Mouse (Mus musculus): Measurements from ENCODE around the gene Brms1. TPM values are rescaled to one million over a fixed set of nuclear protein-coding genes. Genes with fewer than 3 reads are reported as not detected.

The Brms1 gene
- polyA plus RNA-seq, 1 experiment from 2014 or later = 29.5 TPM

DNA sequence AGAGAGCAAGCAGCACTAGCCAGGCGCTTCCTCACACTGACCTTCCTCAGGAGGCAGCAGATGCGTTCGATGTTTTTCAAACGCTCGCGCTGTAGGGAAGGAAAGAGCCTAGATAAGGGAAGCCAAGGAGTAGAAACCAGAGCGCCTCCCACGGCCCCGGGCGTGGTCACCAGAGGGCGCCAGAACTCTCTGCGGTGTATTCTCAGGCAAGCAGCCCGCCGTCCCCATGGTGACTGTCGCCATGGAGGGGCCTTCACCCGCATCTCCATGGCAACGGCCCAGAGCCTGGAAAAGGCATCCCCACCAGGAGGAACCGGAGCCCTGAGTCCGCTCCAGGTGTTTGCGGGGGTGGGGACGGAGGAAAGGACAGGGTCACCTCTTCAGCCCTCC, 53.1 kb downstream of the Brms1 start:
- H3K4me3 ChIP-seq = no peak overlapping the region
- no peaks in the 10 kb centered on the region for H3K9me3 ChIP-seq
- H3K36me3 ChIP-seq = peaks cover 46% of the 10 kb centered on the region
- no peak overlapping the region for H3K27ac ChIP-seq (replicated peaks)
- no peak overlapping the region for H3K4me2 ChIP-seq
- peak; percentile 35; the same call in 1 of the 2 replicates for ATAC-seq (ENCODE audit: extremely low read depth, insufficient number of reproducible peaks, low FRiP score, low TSS enrichment)
- 0% methylated on average over 21 of the region's 21 CpGs for WGBS
- peaks cover 15% of the 10 kb centered on the region; the same call in 1 of the 2 replicates for H3K27me3 ChIP-seq (replicated peaks)
- peak overlapping the region; percentile 17; the same call in 1 of the 2 replicates for H3K9ac ChIP-seq
- peaks cover 60% of the 10 kb centered on the region for H3K4me1 ChIP-seq

DNA sequence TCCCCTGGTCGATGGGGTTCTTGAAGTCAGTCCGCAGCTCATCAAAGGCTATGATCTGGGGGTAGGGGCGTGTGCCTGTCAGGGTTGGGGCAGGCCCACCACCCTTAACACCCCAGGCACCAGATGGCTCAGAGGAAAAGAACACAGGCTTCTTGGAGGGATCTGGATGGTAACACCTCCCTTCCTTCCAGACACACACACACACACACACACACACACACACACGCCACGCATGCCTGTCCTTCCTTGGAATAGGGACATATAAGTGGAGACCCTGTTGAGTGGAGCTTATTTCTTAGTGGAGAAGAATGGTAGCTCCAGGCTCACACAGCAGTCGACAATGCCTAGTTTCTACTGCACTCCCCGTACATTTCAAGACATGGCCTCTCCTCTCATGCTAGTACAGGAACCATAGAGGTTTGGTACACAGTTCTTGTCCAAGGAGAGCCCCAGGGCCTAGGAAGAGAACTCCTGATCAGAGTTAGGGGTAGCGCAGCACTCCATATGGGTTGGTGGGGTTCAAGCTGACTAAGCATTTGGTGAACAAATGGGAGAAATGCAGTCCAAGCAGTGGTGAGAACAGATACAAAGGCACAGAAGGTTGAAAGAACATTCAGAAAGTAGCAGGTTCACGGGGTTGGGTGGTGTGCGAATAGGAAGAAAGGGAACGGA, 53.7 kb downstream of the Brms1 start:
- H3K9ac ChIP-seq = 0 out of 2 replicates have a peak overlapping the region, but pooled peaks have one; percentile 28
- peaks cover 48% of the 10 kb centered on the region for H3K36me3 ChIP-seq
- H3K4me3 ChIP-seq = no peak overlapping the region
- H3K4me2 ChIP-seq = no peak overlapping the region
- peaks cover 56% of the 10 kb centered on the region for H3K4me1 ChIP-seq
- peaks cover 15% of the 10 kb centered on the region; the same call in 1 of the 2 replicates for H3K27me3 ChIP-seq (replicated peaks)
- H3K27ac ChIP-seq (replicated peaks) = no peak overlapping the region
- WGBS = 37% methylated on average over 11 of the region's 11 CpGs
- ATAC-seq (ENCODE audit: extremely low read depth, insufficient number of reproducible peaks, low FRiP score, low TSS enrichment) = no peak
- no peaks in the 10 kb centered on the region for H3K9me3 ChIP-seq

DNA sequence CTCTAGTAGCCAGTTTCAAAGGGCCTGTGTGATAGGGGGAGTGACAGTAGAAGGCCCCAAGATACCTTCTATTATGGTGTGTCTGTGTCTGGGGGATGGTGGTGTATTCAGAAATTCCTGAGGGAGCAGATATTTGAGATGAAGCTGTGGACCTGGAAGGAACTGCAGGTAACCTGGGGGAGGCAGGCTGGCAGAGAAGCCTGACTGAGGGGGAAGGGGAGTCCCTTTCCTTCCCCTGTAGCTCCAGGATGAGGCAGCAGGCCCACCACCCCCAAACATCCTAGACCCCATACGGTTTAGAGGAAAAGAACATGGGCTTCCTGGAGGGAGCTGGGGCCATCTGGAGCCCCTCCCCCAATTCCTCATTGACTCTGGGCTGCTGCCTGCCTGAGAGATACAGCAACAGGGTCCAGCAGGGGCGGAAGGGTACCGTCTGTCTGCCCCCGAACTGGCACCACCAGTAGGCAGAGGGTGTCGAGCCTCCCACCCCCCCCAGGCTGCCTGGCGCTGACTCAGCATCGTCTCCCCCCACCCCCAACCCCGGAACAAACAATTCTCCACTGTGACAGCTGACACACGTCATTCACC, 54.8 kb downstream of the Brms1 start:
- Histone ChIP-seq H3K27me3 (replicated peaks) (peaks cover 15% of the 10 kb centered on the region; the same call in 1 of the 2 replicates), H3K36me3 (peaks cover 48% of the 10 kb centered on the region), H3K9me3 (no peaks in the 10 kb centered on the region), H3K27ac (replicated peaks) (no peak overlapping the region), H3K4me1 (peaks cover 65% of the 10 kb centered on the region), H3K9ac (peak overlapping the region; percentile 34), H3K4me2 (peak overlapping the region; percentile 93; the same call in 1 of the 2 replicates), H3K4me3 (no peak overlapping the region)
- no peak for ATAC-seq (ENCODE audit: extremely low read depth, insufficient number of reproducible peaks, low FRiP score, low TSS enrichment)
- 6% methylated on average over 9 of the region's 9 CpGs for WGBS

DNA sequence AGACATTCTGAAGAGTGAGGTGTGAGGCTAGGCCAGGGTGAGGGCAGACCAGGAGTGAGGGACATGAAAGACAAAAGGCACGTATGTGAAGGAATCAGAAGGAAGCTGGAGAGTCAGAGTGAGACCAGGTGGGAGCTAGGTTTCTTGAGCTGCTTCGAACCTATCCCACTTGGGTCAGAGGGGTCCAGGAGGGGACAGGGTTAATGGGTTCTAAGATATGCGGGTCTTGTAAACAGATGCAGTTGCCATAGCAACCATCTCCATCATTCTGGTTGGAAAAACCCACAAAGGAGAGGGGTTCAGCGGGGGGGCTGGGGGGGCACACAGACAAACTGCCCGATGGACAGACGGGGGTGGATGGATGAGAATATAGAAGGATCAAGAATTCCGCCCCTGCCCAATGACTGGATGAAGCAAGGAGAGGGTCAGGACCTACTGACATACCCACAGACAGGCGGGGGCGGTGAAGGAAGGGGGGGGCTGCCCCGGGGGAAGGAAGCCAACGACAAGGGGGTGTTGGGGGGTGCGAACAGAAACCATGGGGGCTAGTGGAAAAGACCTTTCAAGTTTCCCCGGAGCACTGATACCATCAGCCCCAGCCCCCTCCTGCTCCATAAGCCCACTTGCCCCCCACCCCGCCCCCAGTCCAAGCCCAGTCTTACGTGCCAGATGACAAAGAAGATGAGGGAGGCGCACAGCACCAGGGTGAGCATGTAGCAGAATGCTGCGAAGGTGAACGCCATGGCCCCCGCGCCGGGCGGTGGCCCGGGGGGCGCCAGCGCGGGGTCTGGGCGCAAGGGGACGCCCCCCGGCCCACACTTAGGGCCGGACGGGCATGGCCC, 56.6 kb downstream of the Brms1 start:
- H3K27me3 ChIP-seq (replicated peaks) = peaks cover 15% of the 10 kb centered on the region; the same call in 1 of the 2 replicates
- peak overlapping the region; percentile 93 for H3K4me2 ChIP-seq
- WGBS = 5% methylated on average over 30 of the region's 31 CpGs
- H3K9ac ChIP-seq = peak overlapping the region; percentile 89
- H3K36me3 ChIP-seq = peaks cover 48% of the 10 kb centered on the region
- peaks cover 68% of the 10 kb centered on the region for H3K4me1 ChIP-seq
- H3K9me3 ChIP-seq = no peaks in the 10 kb centered on the region
- no peak for ATAC-seq (ENCODE audit: extremely low read depth, insufficient number of reproducible peaks, low FRiP score, low TSS enrichment)
- peak overlapping the region; percentile 58 for H3K4me3 ChIP-seq
- no peak overlapping the region for H3K27ac ChIP-seq (replicated peaks)

DNA sequence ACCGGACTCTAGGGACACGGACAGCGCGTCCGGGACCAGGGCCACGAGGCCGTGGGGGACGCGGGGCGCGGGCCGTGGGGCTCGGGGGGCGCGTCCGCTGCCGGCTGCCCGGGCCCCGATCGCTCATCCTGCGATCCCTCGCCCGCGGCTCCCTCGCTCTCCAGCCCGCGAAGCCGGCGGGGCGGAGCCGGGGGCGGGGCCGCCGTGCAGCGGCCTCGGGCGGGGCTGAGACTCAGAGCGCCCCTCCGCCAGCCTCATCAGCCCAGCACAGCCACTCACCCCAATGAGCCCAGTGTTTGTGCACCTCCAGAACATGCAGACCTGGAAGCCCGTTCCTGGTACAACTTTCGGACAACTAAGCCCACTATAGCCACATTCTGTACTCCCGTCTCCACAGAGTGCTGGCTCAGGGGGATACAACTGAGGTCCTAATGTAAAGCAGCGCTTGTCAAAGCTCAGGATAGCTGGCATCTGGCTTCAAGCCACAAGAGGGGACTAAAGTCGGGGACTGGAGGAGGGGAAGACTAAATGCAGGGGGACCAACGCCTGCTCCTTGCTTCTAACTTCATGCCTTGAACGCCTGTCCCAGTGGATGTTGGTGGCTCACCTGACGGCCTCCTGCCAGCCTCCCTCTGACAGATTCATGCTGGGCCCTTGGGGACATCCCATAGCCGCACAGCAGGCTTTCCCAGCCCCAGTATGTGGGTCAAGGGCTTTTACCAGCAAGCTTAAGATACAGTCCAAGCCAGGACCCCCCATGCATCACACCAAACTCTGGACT, 57.4 kb downstream of the Brms1 start, which contains the start of gene Cnih2:
Gene Cnih2 (minus strand): TSS at position 159 of the 781 bp plus-strand sequence.
- H3K9ac ChIP-seq = peak within 1 kb of the TSS; percentile 89
- H3K36me3 ChIP-seq = peaks cover 48% of the 10 kb centered on the region
- peak within 1 kb of the TSS; percentile 58 for H3K4me3 ChIP-seq
- peaks cover 66% of the 10 kb centered on the region for H3K4me1 ChIP-seq
- peak within 1 kb of the TSS; percentile 28; the same call in 1 of the 2 replicates for H3K27ac ChIP-seq (replicated peaks)
- 2% methylated on average over 40 of the region's 48 CpGs for WGBS
- peaks cover 15% of the 10 kb centered on the region; the same call in 1 of the 2 replicates for H3K27me3 ChIP-seq (replicated peaks)
- peak within 1 kb of the TSS; percentile 93 for H3K4me2 ChIP-seq
- H3K9me3 ChIP-seq = no peaks in the 10 kb centered on the region
- 0 out of 2 replicates have a peak, but pooled peaks have one; percentile 39 for ATAC-seq (ENCODE audit: extremely low read depth, insufficient number of reproducible peaks, low FRiP score, low TSS enrichment)

Other genes with a start within 250 kb of the Brms1 start
- gene Rbm4, start 247.5 kb upstream of the Brms1 start, polyA plus RNA-seq (2015; fragmentation: Nextera tagmentation; extraction: Ambion mirVana) = 45.5 and 50.8 TPM in 2 replicates
- gene Gm21992, start 229.7 kb upstream of the Brms1 start, polyA plus RNA-seq (2015; fragmentation: Nextera tagmentation; extraction: Ambion mirVana) = 21.5 and 26.8 TPM in 2 replicates
- 48.4 and 48.6 TPM in 2 replicates for gene Rbm14, start 229.7 kb upstream of the Brms1 start, polyA plus RNA-seq (2015; fragmentation: Nextera tagmentation; extraction: Ambion mirVana)
- gene Ccs, start 202.0 kb upstream of the Brms1 start, polyA plus RNA-seq (2015; fragmentation: Nextera tagmentation; extraction: Ambion mirVana) = 40.7 and 44.1 TPM in 2 replicates
- 0.04 TPM in 1 of 2 replicates, not detected in the other for gene Ccdc87, start 202.0 kb upstream of the Brms1 start, polyA plus RNA-seq (2015; fragmentation: Nextera tagmentation; extraction: Ambion mirVana)
- 40.5 and 42.2 TPM in 2 replicates for gene Ctsf, start 186.2 kb upstream of the Brms1 start, polyA plus RNA-seq (2015; fragmentation: Nextera tagmentation; extraction: Ambion mirVana)
- gene Actn3, start 163.4 kb upstream of the Brms1 start, polyA plus RNA-seq (2015; fragmentation: Nextera tagmentation; extraction: Ambion mirVana) = 2.8 and 3.9 TPM in 2 replicates
- gene Zdhhc24, start 162.7 kb upstream of the Brms1 start, polyA plus RNA-seq (2015; fragmentation: Nextera tagmentation; extraction: Ambion mirVana) = 8.4 and 8.6 TPM in 2 replicates
- 2.2 and 2.5 TPM in 2 replicates for gene Bbs1, start 134.7 kb upstream of the Brms1 start, polyA plus RNA-seq (2015; fragmentation: Nextera tagmentation; extraction: Ambion mirVana)
- gene Dpp3, start 113.1 kb upstream of the Brms1 start, polyA plus RNA-seq (2015; fragmentation: Nextera tagmentation; extraction: Ambion mirVana) = 84.6 and 84.7 TPM in 2 replicates
- gene Peli3, start 98.2 kb upstream of the Brms1 start, polyA plus RNA-seq (2015; fragmentation: Nextera tagmentation; extraction: Ambion mirVana) = 0.99 and 1.0 TPM in 2 replicates
- gene Mrpl11, start 79.2 kb upstream of the Brms1 start, polyA plus RNA-seq (2015; fragmentation: Nextera tagmentation; extraction: Ambion mirVana) = 85.2 and 101 TPM in 2 replicates
- gene Npas4, start 51.0 kb upstream of the Brms1 start, polyA plus RNA-seq (2015; fragmentation: Nextera tagmentation; extraction: Ambion mirVana) = 0.09 TPM in 2 replicates
- 8.5 and 9.4 TPM in 2 replicates for gene Slc29a2, start 17.5 kb upstream of the Brms1 start, polyA plus RNA-seq (2015; fragmentation: Nextera tagmentation; extraction: Ambion mirVana)
- gene B4gat1, start 2.5 kb upstream of the Brms1 start, polyA plus RNA-seq (2015; fragmentation: Nextera tagmentation; extraction: Ambion mirVana) = 41.4 and 49.5 TPM in 2 replicates
- gene AC124502.3, start 2.5 kb upstream of the Brms1 start, polyA plus RNA-seq (2015; fragmentation: Nextera tagmentation; extraction: Ambion mirVana) = 1.4 and 1.7 TPM in 2 replicates
- gene Rin1, start 9.1 kb downstream of the Brms1 start, polyA plus RNA-seq (2015; fragmentation: Nextera tagmentation; extraction: Ambion mirVana) = 2.4 and 3.5 TPM in 2 replicates
- 17.7 and 23.6 TPM in 2 replicates for gene Cd248, start 26.7 kb downstream of the Brms1 start, polyA plus RNA-seq (2015; fragmentation: Nextera tagmentation; extraction: Ambion mirVana)
- 3.5 and 4.8 TPM in 2 replicates for gene Tmem151a, start 44.2 kb downstream of the Brms1 start, polyA plus RNA-seq (2015; fragmentation: Nextera tagmentation; extraction: Ambion mirVana)
- gene Yif1a, start 47.2 kb downstream of the Brms1 start, polyA plus RNA-seq (2015; fragmentation: Nextera tagmentation; extraction: Ambion mirVana) = 84.3 and 94.6 TPM in 2 replicates
- gene Cnih2, start 57.2 kb downstream of the Brms1 start, polyA plus RNA-seq (2015; fragmentation: Nextera tagmentation; extraction: Ambion mirVana) = 4.6 and 5.8 TPM in 2 replicates
- 220 TPM in 2 replicates for gene Rab1b, start 65.7 kb downstream of the Brms1 start, polyA plus RNA-seq (2015; fragmentation: Nextera tagmentation; extraction: Ambion mirVana)
- gene Klc2, start 77.2 kb downstream of the Brms1 start, polyA plus RNA-seq (2015; fragmentation: Nextera tagmentation; extraction: Ambion mirVana) = 18.4 and 22.3 TPM in 2 replicates
- 17.7 and 18.6 TPM in 2 replicates for gene Pacs1, start 231.8 kb downstream of the Brms1 start, polyA plus RNA-seq (2015; fragmentation: Nextera tagmentation; extraction: Ambion mirVana)